Mouse (Mus musculus) MEL (cell line): ENCODE results near the gene Nkain1. TPM values are rescaled to one million over a fixed set of nuclear protein-coding genes. Genes with fewer than 3 reads are reported as not detected.

Experiments used
- DNase-seq: peaks from one replicate; pipeline ENCODE4 v3.0.0; 2011; ENCODE audit warnings: low read depth, low spot score
- H3K27ac ChIP-seq: 2 replicates; pipeline ENCODE4 v1.5.1; 2012; ENCODE audit warnings: low read depth, mild to moderate bottlenecking, control low read depth, low read length, moderate library complexity; ENCODE audit not compliant: control insufficient read depth
- H3K27me3 ChIP-seq, 2 experiments: fragments of 150-350 bp in 1 of 2; sonication (generic) in 1 of 2; 2 replicates each; pipeline ENCODE4 v1.6.1; 2012; ENCODE audit warnings: low read length in 2 of 2, mild to moderate bottlenecking in 2 of 2, improper control_type of control experiment in 1 of 2, moderate library complexity in 1 of 2; ENCODE audit not compliant: insufficient read depth in 2 of 2, control insufficient read depth in 1 of 2
- H3K36me3 ChIP-seq, 2 experiments: 2 replicates each; pipeline ENCODE4 v1.6.1; 2012 to 2014; ENCODE audit warnings: low read length in 2 of 2, improper control_type of control experiment in 1 of 2, inconsistent platforms in 1 of 2, mild to moderate bottlenecking in 1 of 2; ENCODE audit not compliant: insufficient read depth in 2 of 2, control insufficient read depth in 1 of 2
- H3K4me1 ChIP-seq, 2 experiments: fragments of 150-350 bp in 1 of 2; sonication (generic) in 1 of 2; 2 replicates each; pipeline ENCODE4 v1.6.1; 2012; ENCODE audit warnings: low read length in 2 of 2, improper control_type of control experiment in 1 of 2, mild to moderate bottlenecking in 1 of 2; ENCODE audit not compliant: insufficient read depth in 2 of 2, control insufficient read depth in 1 of 2
- H3K4me3 ChIP-seq, 2 experiments: fragments of 150-350 bp in 1 of 2; sonication (generic) in 1 of 2; 2 replicates each; pipeline ENCODE4 v1.5.1; 2012; ENCODE audit warnings: low read depth in 2 of 2, low read length in 2 of 2, mild to moderate bottlenecking in 2 of 2, moderate library complexity in 2 of 2, control low read depth in 1 of 2, improper control_type of control experiment in 1 of 2; ENCODE audit not compliant: control insufficient read depth in 1 of 2, insufficient read depth in 1 of 2
- H3K79me2 ChIP-seq: 2 replicates; pipeline ENCODE4 v1.6.1; 2012; ENCODE audit warnings: mild to moderate bottlenecking, low read length, moderate library complexity; ENCODE audit not compliant: control insufficient read depth, poor library complexity, insufficient read depth
- H3K9ac ChIP-seq: 2 replicates; pipeline ENCODE4 v1.6.1; 2012; ENCODE audit warnings: low read depth, mild to moderate bottlenecking, control low read depth, low read length, moderate library complexity; ENCODE audit not compliant: control insufficient read depth, poor library complexity, severe bottlenecking
- H3K9me3 ChIP-seq: fragments of 150-350 bp; sonication (generic); replicated peaks from 2 replicates; pipeline ENCODE4 v1.6.1; 2012; ENCODE audit warnings: mild to moderate bottlenecking, low read length, improper control_type of control experiment, moderate library complexity; ENCODE audit not compliant: insufficient read depth
- BHLHE40 ChIP-seq: IDR thresholded peaks from 2 replicates; pipeline ENCODE4 v1.6.1; 2012; ENCODE audit warnings: low read depth, mild to moderate bottlenecking, inconsistent platforms, low read length, improper control_type of control experiment, borderline replicate concordance
- CTCF ChIP-seq, 3 experiments: IDR thresholded peaks in 2 of 3; conservative IDR thresholded peaks in 1 of 3; 2 replicates each; pipeline ENCODE4 v1.5.1; 2011 to 2012; ENCODE audit warnings: low read length in 3 of 3, low read depth in 2 of 3, mild to moderate bottlenecking in 2 of 3, improper control_type of control experiment in 1 of 3, inconsistent platforms in 1 of 3, mixed read lengths in 1 of 3, moderate library complexity in 1 of 3; ENCODE audit not compliant: control insufficient read depth in 1 of 3, insufficient read depth in 1 of 3, poor library complexity in 1 of 3, severe bottlenecking in 1 of 3
- ELF1 ChIP-seq: IDR thresholded peaks from 2 replicates; pipeline ENCODE4 v1.6.1; 2014; ENCODE audit warnings: low read depth, mild to moderate bottlenecking, inconsistent platforms, low read length, improper control_type of control experiment, moderate library complexity
- EP300 ChIP-seq, 2 experiments: IDR thresholded peaks; 2 replicates each; pipeline ENCODE4 v1.6.1; 2011; ENCODE audit warnings: improper control_type of control experiment in 2 of 2, low read length in 2 of 2, low read depth in 1 of 2, mild to moderate bottlenecking in 1 of 2
- GABPA ChIP-seq: IDR thresholded peaks from 2 replicates; pipeline ENCODE4 v1.6.1; 2012; ENCODE audit warnings: low read depth, mild to moderate bottlenecking, inconsistent platforms, low read length, improper control_type of control experiment, moderate library complexity
- HCFC1 ChIP-seq: IDR thresholded peaks from 2 replicates; pipeline ENCODE4 v1.6.1; 2012; ENCODE audit warnings: low read depth, mild to moderate bottlenecking, inconsistent platforms, low read length, improper control_type of control experiment, moderate library complexity
- JUND ChIP-seq: IDR thresholded peaks from 2 replicates; pipeline ENCODE4 v1.6.1; 2011; ENCODE audit warnings: low read depth, mild to moderate bottlenecking, improper control_type of control experiment, low read length
- KAT2A ChIP-seq: conservative IDR thresholded peaks from 2 replicates; pipeline ENCODE4 v1.6.1; 2012; ENCODE audit warnings: low read depth, low read length, improper control_type of control experiment, inconsistent platforms
- MAX ChIP-seq: IDR thresholded peaks from 2 replicates; pipeline ENCODE4 v1.6.1; 2011; ENCODE audit warnings: low read length, improper control_type of control experiment
- MEF2A ChIP-seq: IDR thresholded peaks from 2 replicates; pipeline ENCODE4 v1.6.1; 2014; ENCODE audit warnings: low read depth, mild to moderate bottlenecking, inconsistent platforms, low read length, improper control_type of control experiment; ENCODE audit not compliant: poor library complexity, insufficient replicate concordance, severe bottlenecking; ENCODE audit errors: extremely low read depth
- MYC ChIP-seq: IDR thresholded peaks from 2 replicates; pipeline ENCODE4 v1.6.1; 2011; ENCODE audit warnings: low read depth, mild to moderate bottlenecking, low read length, improper control_type of control experiment, moderate library complexity
- NRF1 ChIP-seq: IDR thresholded peaks from 2 replicates; pipeline ENCODE4 v1.6.1; 2014; ENCODE audit warnings: low read depth, mild to moderate bottlenecking, inconsistent platforms, low read length, improper control_type of control experiment, moderate library complexity; ENCODE audit not compliant: poor library complexity, insufficient read depth, severe bottlenecking
- POLR2A ChIP-seq, 2 experiments: IDR thresholded peaks; 2 replicates each; pipeline ENCODE4 v1.6.1; 2011 to 2012; ENCODE audit warnings: low read length in 2 of 2, mild to moderate bottlenecking in 2 of 2, control low read depth in 1 of 2, improper control_type of control experiment in 1 of 2, low read depth in 1 of 2, moderate library complexity in 1 of 2; ENCODE audit not compliant: control insufficient read depth in 1 of 2, insufficient read depth in 1 of 2, poor library complexity in 1 of 2
- POLR2AphosphoS2 ChIP-seq: IDR thresholded peaks from 2 replicates; pipeline ENCODE4 v1.6.1; 2011; ENCODE audit warnings: low read length, improper control_type of control experiment
- RAD21 ChIP-seq: IDR thresholded peaks from 2 replicates; pipeline ENCODE4 v1.6.1; 2011; ENCODE audit warnings: mild to moderate bottlenecking, low read depth, low read length, improper control_type of control experiment
- RCOR1 ChIP-seq: IDR thresholded peaks from 2 replicates; pipeline ENCODE4 v1.6.1; 2012; ENCODE audit warnings: low read depth, mild to moderate bottlenecking, inconsistent platforms, low read length, improper control_type of control experiment
- TBP ChIP-seq: IDR thresholded peaks from 2 replicates; pipeline ENCODE4 v1.8.0; 2011; ENCODE audit warnings: low read depth, low read length, improper control_type of control experiment
- UBTF ChIP-seq: IDR thresholded peaks from 2 replicates; pipeline ENCODE4 v1.6.1; 2012; ENCODE audit warnings: low read depth, mild to moderate bottlenecking, inconsistent platforms, low read length, improper control_type of control experiment, moderate library complexity, borderline replicate concordance; ENCODE audit not compliant: insufficient read depth
- USF1 ChIP-seq: IDR thresholded peaks from 2 replicates; pipeline ENCODE4 v1.6.1; 2014; ENCODE audit warnings: low read depth, mild to moderate bottlenecking, inconsistent platforms, low read length, improper control_type of control experiment, moderate library complexity
- ZC3H11A ChIP-seq: IDR thresholded peaks from 2 replicates; pipeline ENCODE4 v1.6.1; 2012; ENCODE audit warnings: low read depth, mild to moderate bottlenecking, inconsistent platforms, low read length, improper control_type of control experiment
- polyA plus RNA-seq, 2 experiments: library from polyadenylated mRNA; stranded (reverse) in 1 of 2; unstranded in 1 of 2; fragments of >175 nt in 1 of 2; fragments of >200 nt in 1 of 2; gene quantifications; 2 replicates each; pipeline versions ENCODE4 v1.2.1 to v1.2.4; 2012; ENCODE audit warnings: low replicate concordance in 2 of 2, low read depth in 1 of 2; ENCODE audit not compliant: insufficient read length in 2 of 2, insufficient read depth in 1 of 2, missing spikeins in 1 of 2
- total RNA-seq: library from RNA; depleted of rRNA; stranded (reverse); fragments of 300-350 nt; gene quantifications from 2 replicates; pipeline ENCODE4 v1.2.3, GENCODE M21; 2012

Nkain1 gene
- total and polyA plus RNA-seq, 3 experiments = 5.3 to 18.5 TPM; not detected in 1

GRCm38 (mm10) chr4:130568043-130568978 lies 5.7 kb downstream of the Nkain1 start:
- Histone ChIP-seq H3K9ac (no peak overlapping the region), H3K27me3 (peaks cover 0 to 2% of the 10 kb centered on the region in 2 experiments; a peak in 1 of 4 replicates), H3K36me3 (no peaks in the 10 kb centered on the region), H3K27ac (no peak overlapping the region), H3K79me2 (no peaks in the 10 kb centered on the region), H3K4me1 (peaks cover 0 to 2% of the 10 kb centered on the region in 2 experiments; a peak in 1 of 4 replicates), H3K9me3 (no peaks in the 10 kb centered on the region), H3K4me3 (no peak overlapping the region)
- no peak for DNase-seq
- no peak for TF ChIP-seq USF1
- TF ChIP-seq NRF1 = no peak
- no peak for TF ChIP-seq POLR2AphosphoS2
- TF ChIP-seq RCOR1 = no peak
- no peak for TF ChIP-seq GABPA
- no peak for TF ChIP-seq MAX
- no peak for TF ChIP-seq JUND
- no peak for TF ChIP-seq ELF1

- Histone ChIP-seq H3K27me3 (peaks cover 0 to 6% of the 10 kb centered on the region in 2 experiments; a peak in 2 of 4 replicates), H3K36me3 (no peaks in the 10 kb centered on the region)
- DNase-seq = no peak
Measured at GRCm38 (mm10) chr4:130563820-130564219, 10.2 kb downstream of the Nkain1 start.

More at GRCm38 (mm10) chr4:130563820-130564219, 10.2 kb downstream of the Nkain1 start:
- no peaks in the 10 kb centered on the region for H3K4me1 ChIP-seq
- H3K79me2 ChIP-seq = no peaks in the 10 kb centered on the region
- no peak for TF ChIP-seq MEF2A
- TF ChIP-seq POLR2A (IDR thresholded peaks at IDR 0.05; ENCODE audit: control insufficient read depth in 1 of 2, insufficient read depth in 1 of 2, low read depth in 1 of 2, low read length in 2 of 2, poor library complexity in 1 of 2) = no peak
- TF ChIP-seq RAD21 = no peak
- no peak for TF ChIP-seq EP300 (IDR thresholded peaks at IDR 0.05; ENCODE audit: low read depth in 1 of 2, low read length in 2 of 2)
- TF ChIP-seq TBP = no peak
- TF ChIP-seq USF1 = no peak
- no peak for TF ChIP-seq BHLHE40
- TF ChIP-seq HCFC1 = no peak
- no peak for TF ChIP-seq ZC3H11A
- no peak for TF ChIP-seq JUND
- no peak for TF ChIP-seq MYC
- TF ChIP-seq GABPA = no peak
- no peak for TF ChIP-seq KAT2A
- TF ChIP-seq UBTF = no peak
- TF ChIP-seq ELF1 = no peak
- TF ChIP-seq CTCF (IDR thresholded peaks at IDR 0.05 in 2 of 3, conservative IDR thresholded peaks at IDR 0.05 in 1 of 3; ENCODE audit: control insufficient read depth in 1 of 3, insufficient read depth in 1 of 3, low read depth in 2 of 3, low read length in 3 of 3, poor library complexity in 1 of 3, severe bottlenecking in 1 of 3) = no peak
- H3K9ac ChIP-seq = no peak overlapping the region
- no peaks in the 10 kb centered on the region for H3K9me3 ChIP-seq
- H3K27ac ChIP-seq = no peak overlapping the region
- no peak overlapping the region for H3K4me3 ChIP-seq
